Mouse (Mus musculus): ENCODE measurements at regions not wholly inside any gene's neighbourhood (a gene's known extent, or its start where the extent isn't known, plus 50 kb on each side); places are given as distances from the start of the nearest gene placed in this dataset.

DNA sequence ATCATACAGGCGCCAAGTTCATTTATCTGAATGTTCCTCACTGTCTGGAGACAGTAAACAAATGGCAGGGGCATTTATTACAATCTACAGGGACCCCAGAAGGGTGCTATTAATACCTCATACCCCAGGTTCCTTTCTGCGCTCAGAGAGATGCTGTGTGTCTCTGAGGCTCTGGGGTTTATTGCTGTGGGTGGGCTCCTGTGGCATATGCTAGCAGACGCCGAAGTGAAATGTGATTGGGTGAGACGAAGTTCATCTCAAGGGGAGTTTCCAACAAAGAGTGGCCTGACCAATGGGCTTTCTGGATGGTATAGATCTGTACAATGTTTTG, 437.6 kb upstream of the Id2 start:
- no peak for TF ChIP-seq CTCF (IDR thresholded peaks at IDR 0.05)
- TF ChIP-seq EP300 (IDR thresholded peaks at IDR 0.05; ENCODE audit: insufficient read depth, low read depth, low read length) = no peak
- TF ChIP-seq POLR2A (IDR thresholded peaks at IDR 0.05; ENCODE audit: insufficient read depth, low read depth, low read length) = no peak
